Mouse (Mus musculus) kidney, postnatal 25 days (tissue): ENCODE measurements at regions not wholly inside any gene's neighbourhood (a gene's known extent, or its start where the extent isn't known, plus 50 kb on each side); places are given as distances from the start of the nearest gene placed in this dataset.

Source experiments
- DNase-seq, 2 experiments: peaks; one replicate each; pipeline ENCODE4 v3.0.0; 2021; ENCODE audit warnings: mixed read lengths in 2 of 2

DNA sequence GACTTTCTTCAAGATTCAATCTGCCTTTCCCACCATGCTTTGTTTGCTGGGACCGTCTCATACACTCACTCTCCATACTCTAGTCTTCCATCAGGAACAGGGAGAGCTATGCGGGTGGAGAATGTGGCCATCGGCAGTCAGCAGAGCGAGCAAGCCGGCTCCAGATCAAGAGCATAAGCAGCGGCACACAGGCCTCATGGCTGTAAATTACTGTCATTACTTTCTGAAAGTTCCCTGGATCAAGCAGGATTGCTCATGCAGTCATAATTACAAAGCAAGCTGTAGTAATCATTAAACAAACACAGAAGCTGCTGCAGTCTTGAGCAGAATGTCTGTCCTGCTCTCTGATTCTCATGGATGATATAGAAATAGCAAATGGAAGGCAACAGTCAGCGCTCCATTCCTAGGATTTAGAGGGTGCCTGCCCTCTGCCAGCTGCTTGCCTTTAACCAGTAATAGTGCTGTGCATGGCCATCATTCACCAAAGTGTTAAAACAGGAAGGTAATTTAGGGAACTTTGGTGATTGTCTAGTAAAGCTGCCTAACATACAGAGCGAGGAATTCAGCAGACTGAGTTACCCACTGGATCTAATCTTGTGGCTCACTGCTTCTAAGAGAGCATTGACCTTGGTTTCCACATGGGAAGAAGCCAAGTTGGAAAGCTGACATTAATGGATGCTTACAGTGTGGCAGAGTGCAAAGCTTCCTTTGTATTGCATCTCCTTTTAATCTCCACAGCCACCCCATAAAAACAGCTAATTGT lies 298.2 kb downstream of the 1190002N15Rik start:
- DNase-seq = peak; percentile 2 to 36

DNA sequence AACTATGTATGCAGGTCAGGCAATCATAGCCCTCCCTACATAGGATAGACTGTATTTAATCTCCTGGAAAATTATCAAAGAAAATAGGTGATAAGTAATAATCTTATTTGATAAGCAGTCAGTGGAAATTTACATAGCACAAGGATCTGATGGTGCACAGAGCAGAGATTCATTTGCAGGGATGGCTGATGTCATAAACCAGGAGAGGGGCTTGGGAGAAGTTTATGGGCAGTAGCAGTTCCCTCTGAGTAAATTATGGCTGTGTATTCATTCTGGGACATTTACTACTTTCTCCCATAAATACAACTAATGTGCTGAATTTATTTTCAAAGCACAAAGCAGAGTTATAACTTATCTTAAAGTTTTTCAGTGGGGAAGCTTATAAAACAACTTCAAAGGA lies 299.3 kb downstream of the 1190002N15Rik start:
- DNase-seq = no peak

- DNase-seq = no peak
Measured at GRCm38 (mm10) chr9:94229537-94229936, 308.3 kb downstream of the 1190002N15Rik start.

- peak in 1 of 2 experiments; percentile 10 for DNase-seq
Measured at GRCm38 (mm10) chr9:94219116-94219515, 318.8 kb downstream of the 1190002N15Rik start.

DNA sequence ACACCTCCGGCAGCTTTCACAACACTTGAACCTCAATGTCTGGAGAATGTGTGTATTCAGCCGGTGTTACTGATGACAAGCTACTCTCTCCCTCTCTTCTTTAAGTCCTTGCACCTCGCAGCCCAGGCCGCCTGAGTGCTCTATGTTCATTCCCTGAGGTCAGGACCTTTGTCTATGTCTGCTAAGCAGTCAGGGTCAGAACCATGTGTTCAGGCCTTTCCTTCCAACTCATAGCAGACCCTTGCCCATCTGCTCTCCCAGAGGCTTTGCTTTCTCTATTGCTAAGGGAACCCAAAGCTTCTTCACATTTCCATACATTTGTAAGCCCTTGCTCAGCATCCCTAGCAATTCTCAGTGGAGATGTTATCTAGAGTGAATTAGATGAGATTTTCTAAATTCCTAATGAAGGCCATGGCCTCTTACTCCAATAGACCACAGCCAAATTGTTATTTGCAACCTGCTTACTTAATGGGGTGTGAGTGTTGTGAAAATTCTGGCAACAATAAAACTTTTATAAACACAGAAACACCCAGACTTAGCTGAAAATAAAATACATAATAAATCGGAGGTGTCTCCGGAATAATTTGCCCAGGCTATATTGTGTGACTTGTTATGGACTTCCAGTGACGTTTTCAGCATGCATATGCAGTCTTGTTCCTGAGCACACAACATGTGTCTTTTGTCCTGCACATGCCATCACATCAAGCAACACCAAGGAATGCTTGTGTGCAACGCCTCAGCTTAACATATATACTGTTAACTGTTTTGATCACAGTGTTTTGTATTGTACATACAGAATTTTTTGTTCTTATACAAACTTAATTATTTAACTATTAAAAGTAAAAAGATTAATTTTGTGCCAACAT lies 321.2 kb downstream of the 1190002N15Rik start:
- DNase-seq = no peak

GRCm38 (mm10) chr9:94210467-94211249 lies 327.2 kb downstream of the 1190002N15Rik start:
- no peak for DNase-seq

- no peak for DNase-seq
Measured at GRCm38 (mm10) chr9:94208987-94209386, 328.9 kb downstream of the 1190002N15Rik start.

DNA sequence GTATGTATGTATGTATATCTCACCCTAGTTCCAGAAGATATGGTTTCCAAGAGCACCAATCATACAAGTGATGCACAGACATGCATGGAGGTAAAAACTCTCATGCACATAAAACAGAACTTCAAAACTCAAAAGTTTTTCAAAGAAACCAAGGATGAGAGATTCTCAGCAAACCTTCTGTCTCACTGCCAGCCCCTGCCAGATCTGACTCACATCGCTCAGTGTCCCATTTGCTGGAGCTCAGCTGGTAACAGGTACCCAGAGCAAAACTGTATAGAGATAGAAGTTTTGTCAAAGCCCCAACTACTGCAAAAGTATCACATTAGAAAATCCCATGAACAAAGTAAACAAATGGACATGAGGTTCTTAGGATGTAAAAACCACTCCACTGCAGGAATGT lies 337.0 kb downstream of the 1190002N15Rik start:
- DNase-seq = no peak

GRCm38 (mm10) chr9:94199864-94200263 lies 338.0 kb downstream of the 1190002N15Rik start:
- no peak for DNase-seq

GRCm38 (mm10) chr9:94191083-94191482 lies 346.8 kb downstream of the 1190002N15Rik start:
- no peak for DNase-seq

- DNase-seq = no peak
Measured at GRCm38 (mm10) chr9:94189872-94190800, 347.7 kb downstream of the 1190002N15Rik start.

GRCm38 (mm10) chr9:94188124-94188523 lies 349.8 kb downstream of the 1190002N15Rik start:
- no peak for DNase-seq

DNA sequence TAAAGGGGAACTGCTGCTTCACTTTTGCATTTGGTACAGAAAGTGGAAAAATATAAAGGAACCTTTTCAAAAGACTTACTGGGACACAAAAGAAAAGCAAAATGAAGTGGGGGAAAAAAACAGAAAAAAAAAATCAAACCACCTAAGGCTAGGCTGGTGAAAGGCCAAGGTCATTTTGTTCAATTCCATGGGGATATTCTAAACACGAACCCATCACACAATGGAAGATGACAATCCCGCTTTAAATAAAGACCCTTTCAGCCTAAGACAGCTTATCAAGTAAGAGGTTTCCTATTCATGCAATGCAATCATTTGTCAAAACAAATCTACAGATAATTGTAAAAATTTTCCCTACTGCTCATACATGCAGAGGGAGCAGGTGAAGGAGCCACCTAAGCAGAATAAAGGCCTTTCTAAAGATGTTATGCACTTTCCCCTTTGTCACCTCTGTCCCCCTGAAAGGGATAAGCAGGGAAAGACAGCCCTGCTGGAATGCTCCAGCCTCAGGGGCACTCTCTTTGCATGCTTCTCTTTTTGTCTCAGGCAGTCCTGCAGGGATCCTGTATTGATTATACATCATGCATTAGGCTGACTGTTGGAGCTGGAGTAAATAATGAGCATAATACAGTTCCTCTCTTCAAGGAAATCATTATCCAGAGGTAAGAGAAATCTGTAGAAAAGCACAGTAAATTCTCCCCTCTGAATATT lies 367.8 kb downstream of the 1190002N15Rik start:
- no peak for DNase-seq

DNA sequence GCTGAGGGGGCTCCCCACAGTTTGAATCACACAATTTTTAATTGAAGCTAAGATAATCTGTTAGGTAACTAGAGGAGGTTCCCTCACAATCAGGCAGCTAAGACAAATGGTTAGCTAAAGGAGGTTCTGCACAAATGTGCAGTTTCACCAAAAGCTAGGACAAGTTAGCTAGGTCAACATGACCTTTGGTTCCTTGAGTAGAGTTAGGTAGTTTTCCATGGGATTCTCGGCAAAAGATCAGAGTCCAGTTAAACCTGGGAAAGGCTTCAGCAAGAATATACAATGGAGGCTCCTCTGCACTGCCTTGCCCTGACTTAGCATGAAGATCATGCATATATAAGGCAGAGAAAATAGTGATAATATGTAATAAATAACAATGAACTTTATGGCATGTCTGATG lies 374.2 kb downstream of the 1190002N15Rik start:
- no peak for DNase-seq

DNA sequence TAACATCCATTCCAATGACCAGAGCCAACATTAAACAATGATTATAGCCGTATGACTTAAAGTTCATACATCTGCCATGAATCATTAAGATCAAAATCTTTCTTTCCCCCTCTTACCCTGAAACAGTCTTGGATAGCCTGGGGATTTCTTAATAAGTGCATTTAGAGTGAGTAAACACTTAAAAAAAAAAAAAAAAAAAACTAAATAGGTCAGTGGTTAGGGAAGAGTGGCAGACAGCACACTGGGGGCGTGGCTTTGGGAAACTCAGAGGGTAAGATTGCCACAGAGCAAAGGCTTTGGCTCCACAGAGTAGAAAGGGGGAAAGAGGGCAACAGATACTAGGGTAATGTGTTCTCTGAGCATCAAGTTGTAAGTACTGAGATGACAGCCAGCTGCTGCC lies 382.3 kb downstream of the 1190002N15Rik start:
- no peak for DNase-seq

DNA sequence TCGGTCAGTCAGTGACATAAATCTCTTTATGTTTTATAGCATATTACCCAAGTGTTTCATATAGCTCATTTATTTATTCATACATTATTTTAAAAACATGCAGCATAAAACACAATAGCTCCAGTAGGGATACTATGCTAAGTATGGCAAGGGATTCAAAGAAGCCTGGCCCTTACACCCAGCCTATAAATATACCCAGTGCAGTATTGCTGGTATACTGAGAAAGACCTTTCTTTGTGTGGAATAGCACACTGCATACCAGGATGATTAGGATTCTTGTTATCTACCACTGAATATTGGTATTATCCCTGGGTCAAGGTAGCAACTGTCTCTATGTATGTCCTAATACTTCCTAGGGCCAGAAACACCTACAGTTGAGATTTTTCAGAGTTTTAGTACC lies 389.4 kb downstream of the 1190002N15Rik start:
- no peak for DNase-seq

DNA sequence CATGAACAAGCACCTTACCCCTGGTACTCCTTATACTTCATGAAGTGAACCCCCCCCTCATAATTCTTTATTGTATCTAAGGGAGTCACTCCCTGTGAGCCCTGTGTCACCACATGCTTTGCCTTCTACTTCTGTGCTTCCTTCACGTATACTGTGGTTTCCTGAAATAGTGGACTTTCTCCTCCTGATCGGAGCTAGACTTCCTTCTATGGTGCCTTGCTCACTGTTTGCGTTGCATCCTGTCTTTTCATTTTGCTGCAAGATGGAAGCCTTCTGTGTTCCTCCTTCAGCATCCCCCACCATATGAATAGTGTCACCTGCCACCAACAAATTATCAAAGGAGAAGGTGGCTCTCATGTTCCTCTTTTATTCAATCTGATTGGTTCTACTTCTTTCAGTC lies 391.1 kb downstream of the 1190002N15Rik start:
- no peak for DNase-seq

DNA sequence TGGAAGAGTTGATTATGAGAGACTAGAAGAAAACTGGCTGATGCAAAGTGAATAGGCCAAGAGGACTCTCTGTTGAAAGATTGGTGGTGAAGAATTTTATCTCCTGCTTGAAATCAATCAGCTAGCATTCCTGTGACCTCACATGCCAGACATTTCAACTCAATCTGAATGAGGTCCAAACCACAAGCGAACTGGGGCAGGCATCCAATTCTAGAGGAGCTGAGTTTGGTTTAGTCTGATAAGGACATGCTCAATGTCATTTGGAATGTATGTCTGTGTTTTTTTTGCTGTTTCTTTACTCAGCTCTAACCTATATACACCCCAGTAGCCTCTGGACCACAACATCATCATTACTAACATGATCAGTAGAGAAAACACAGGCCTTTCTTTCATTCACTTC lies 401.4 kb downstream of the 1190002N15Rik start:
- no peak for DNase-seq

- DNase-seq = no peak
Measured at GRCm38 (mm10) chr9:94133682-94134081, 404.2 kb downstream of the 1190002N15Rik start.

- no peak for DNase-seq
Measured at GRCm38 (mm10) chr9:94131367-94131766, 406.5 kb downstream of the 1190002N15Rik start.

DNA sequence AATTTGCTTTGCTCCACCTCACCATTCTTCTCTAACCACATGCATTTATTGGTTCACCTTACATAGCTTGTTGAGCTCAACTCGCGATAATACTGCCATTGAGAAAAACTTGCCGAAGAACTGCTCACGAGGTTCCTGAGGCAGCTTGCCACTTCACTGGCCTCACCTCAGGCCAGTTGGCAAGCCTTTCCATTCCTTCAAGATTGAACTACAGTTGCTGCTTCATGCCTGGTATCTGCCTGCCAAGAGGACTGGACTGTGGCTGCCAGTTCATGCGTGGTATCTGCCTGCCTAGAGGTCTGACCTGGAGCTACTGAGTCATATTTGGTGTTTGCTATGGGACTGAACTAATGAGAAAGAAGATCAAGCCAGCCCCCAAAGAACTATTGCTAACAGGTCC lies 420.9 kb downstream of the 1190002N15Rik start:
- DNase-seq = no peak
